Mouse (Mus musculus) embryonic fibroblast, embryonic 13.5 days (primary cell): ENCODE results near the gene Tbr1. TPM values are rescaled to one million over a fixed set of nuclear protein-coding genes. Genes with fewer than 3 reads are reported as not detected.

ENCODE experiments used
- H3K27ac ChIP-seq: 2 replicates; pipeline ENCODE4 v1.5.1; 2012; ENCODE audit warnings: low read length, control low read depth, inconsistent platforms; ENCODE audit not compliant: insufficient read depth
- H3K4me1 ChIP-seq: 2 replicates; pipeline ENCODE4 v1.6.1; 2011; ENCODE audit warnings: low read length; ENCODE audit not compliant: control insufficient read depth, insufficient read depth
- H3K4me3 ChIP-seq: 2 replicates; pipeline ENCODE4 v1.5.1; 2011; ENCODE audit warnings: mild to moderate bottlenecking, control low read depth, low read length; ENCODE audit not compliant: insufficient read depth
- CTCF ChIP-seq: IDR thresholded peaks from 2 replicates; pipeline ENCODE4 v1.5.1; 2011; ENCODE audit warnings: mild to moderate bottlenecking, control low read depth, low read length, moderate library complexity, borderline replicate concordance; ENCODE audit not compliant: insufficient read depth
- POLR2A ChIP-seq: IDR thresholded peaks from 2 replicates; pipeline ENCODE4 v1.6.1; 2011; ENCODE audit warnings: low read depth, mild to moderate bottlenecking, control low read depth, low read length, moderate library complexity
- polyA plus RNA-seq: library from polyadenylated mRNA; stranded (reverse); fragments of >200 nt; gene quantifications from 2 replicates; pipeline ENCODE4 v1.2.4, GENCODE M21; 2011; ENCODE audit warnings: low read depth; ENCODE audit not compliant: missing spikeins, insufficient read length

Gene Tbr1
- 0.20 and 0.37 TPM in 2 replicates for polyA plus RNA-seq

- H3K4me1 ChIP-seq, result no peaks in the 10 kb centered on the region
- TF ChIP-seq CTCF (no peak), POLR2A (no peak)
- no peak within 1 kb of the TSS for H3K27ac ChIP-seq
- H3K4me3 ChIP-seq, result no peak within 1 kb of the TSS
Measured at GRCm38 (mm10) chr2:61802656-61803251, at the start of gene Tbr1. Gene Tbr1, plus strand, starts transcription at chr2:61802930.

GRCm38 (mm10) chr2:61754989-61755388 lies 47.7 kb upstream of the Tbr1 start:
- Histone ChIP-seq H3K4me1 (no peaks in the 10 kb centered on the region), H3K4me3 (no peak overlapping the region), H3K27ac (no peak overlapping the region)
- TF ChIP-seq POLR2A (no peak), CTCF (no peak)

- Histone ChIP-seq H3K4me1 (no peaks in the 10 kb centered on the region), H3K27ac (no peak overlapping the region), H3K4me3 (no peak overlapping the region)
- TF ChIP-seq CTCF (no peak), POLR2A (no peak)
Measured at GRCm38 (mm10) chr2:61759234-61759855, 43.4 kb upstream of the Tbr1 start.

- H3K4me3 ChIP-seq, result no peak overlapping the region
- no peak for TF ChIP-seq POLR2A
- no peak for TF ChIP-seq CTCF
- H3K27ac ChIP-seq, result no peak overlapping the region
- H3K4me1 ChIP-seq, result no peaks in the 10 kb centered on the region
Measured at GRCm38 (mm10) chr2:61760044-61760443, 42.7 kb upstream of the Tbr1 start.

GRCm38 (mm10) chr2:61764470-61765105 lies 38.1 kb upstream of the Tbr1 start:
- Histone ChIP-seq H3K4me3 (no peak overlapping the region), H3K27ac (no peak overlapping the region), H3K4me1 (no peaks in the 10 kb centered on the region)
- no peak for TF ChIP-seq POLR2A
- no peak for TF ChIP-seq CTCF

GRCm38 (mm10) chr2:61765526-61765925 lies 37.2 kb upstream of the Tbr1 start:
- Histone ChIP-seq H3K4me1 (no peaks in the 10 kb centered on the region), H3K4me3 (no peak overlapping the region), H3K27ac (no peak overlapping the region)
- TF ChIP-seq CTCF (no peak), POLR2A (no peak)

GRCm38 (mm10) chr2:61780794-61781193 lies 21.9 kb upstream of the Tbr1 start:
- no peak overlapping the region for H3K4me3 ChIP-seq
- H3K4me1 ChIP-seq, result no peaks in the 10 kb centered on the region
- TF ChIP-seq POLR2A, result no peak
- no peak for TF ChIP-seq CTCF
- no peak overlapping the region for H3K27ac ChIP-seq

GRCm38 (mm10) chr2:61794960-61795359 lies 7.8 kb upstream of the Tbr1 start:
- Histone ChIP-seq H3K27ac (no peak overlapping the region), H3K4me1 (no peaks in the 10 kb centered on the region), H3K4me3 (no peak overlapping the region)
- no peak for TF ChIP-seq CTCF
- TF ChIP-seq POLR2A, result no peak

GRCm38 (mm10) chr2:61798048-61798447 lies 4.7 kb upstream of the Tbr1 start:
- Histone ChIP-seq H3K27ac (no peak overlapping the region), H3K4me3 (no peak overlapping the region), H3K4me1 (no peaks in the 10 kb centered on the region)
- TF ChIP-seq POLR2A (no peak), CTCF (no peak)
